Mouse (Mus musculus): Measurements from ENCODE around the gene Emc10.

GRCm38 (mm10) chr7:44531946-44532732 lies 35.8 kb upstream of the Emc10 start, which contains the start of gene Spib:
- TF ChIP-seq POLR2A (IDR thresholded peaks at IDR 0.05; ENCODE audit: low read depth, low read length) (no peak), CTCF (IDR thresholded peaks at IDR 0.05; ENCODE audit: borderline replicate concordance, insufficient read depth, low read length) (no peak)

Measured in embryonic fibroblast, embryonic 13.5 days (primary cell).